Mouse (Mus musculus): ENCODE measurements around the gene Tbc1d9. TPM values are rescaled to one million over a fixed set of nuclear protein-coding genes. Genes with fewer than 3 reads are reported as not detected.

Gene Tbc1d9
- polyA plus RNA-seq, 1 experiment from 2014 or later = 5.0 TPM

DNA sequence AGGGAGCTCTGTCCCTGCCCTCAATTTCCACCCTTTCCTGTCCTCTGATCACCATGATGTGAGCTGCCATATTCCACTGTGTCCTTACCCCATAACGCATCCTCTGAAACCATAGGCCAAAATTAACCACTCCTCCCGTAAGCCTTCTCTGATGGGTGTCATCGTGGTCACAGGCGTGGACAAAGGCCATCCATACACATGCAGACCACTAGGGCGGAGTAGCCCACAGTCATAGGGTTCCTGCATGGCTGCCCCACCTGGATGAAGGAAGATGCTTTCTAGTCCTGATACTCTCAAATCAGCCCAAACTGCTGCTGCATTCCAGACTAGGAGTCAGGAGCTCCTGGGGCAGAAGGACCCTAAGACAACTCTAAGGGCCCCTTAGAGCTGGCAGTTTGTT lies 92.5 kb downstream of the Tbc1d9 start:
- H3K27me3 ChIP-seq (ENCODE audit: control insufficient read depth, insufficient read depth, low read length) = no peaks in the 10 kb centered on the region
- H3K4me1 ChIP-seq (ENCODE audit: control insufficient read depth, insufficient read depth, low read length) = no peaks in the 10 kb centered on the region
- no peak overlapping the region for H3K9ac ChIP-seq (replicated peaks; ENCODE audit: low read depth, low read length)
- no peaks in the 10 kb centered on the region for H3K9me3 ChIP-seq (ENCODE audit: control insufficient read depth, low read depth, low read length)
- H3K27ac ChIP-seq (ENCODE audit: low read length) = no peak overlapping the region
- H3K4me2 ChIP-seq (replicated peaks; ENCODE audit: low read depth, low read length) = no peak overlapping the region
- no peak overlapping the region for H3K4me3 ChIP-seq (ENCODE audit: low read depth, low read length)
- 95% methylated on average over 5 of the region's 5 CpGs for WGBS
- peaks cover 6% of the 10 kb centered on the region; the same call in 1 of the 2 replicates for H3K36me3 ChIP-seq (ENCODE audit: control insufficient read depth, insufficient read depth, low read length)
- no peak for ATAC-seq (ENCODE audit: insufficient number of reproducible peaks, insufficient read depth, low FRiP score, low read depth)

DNA sequence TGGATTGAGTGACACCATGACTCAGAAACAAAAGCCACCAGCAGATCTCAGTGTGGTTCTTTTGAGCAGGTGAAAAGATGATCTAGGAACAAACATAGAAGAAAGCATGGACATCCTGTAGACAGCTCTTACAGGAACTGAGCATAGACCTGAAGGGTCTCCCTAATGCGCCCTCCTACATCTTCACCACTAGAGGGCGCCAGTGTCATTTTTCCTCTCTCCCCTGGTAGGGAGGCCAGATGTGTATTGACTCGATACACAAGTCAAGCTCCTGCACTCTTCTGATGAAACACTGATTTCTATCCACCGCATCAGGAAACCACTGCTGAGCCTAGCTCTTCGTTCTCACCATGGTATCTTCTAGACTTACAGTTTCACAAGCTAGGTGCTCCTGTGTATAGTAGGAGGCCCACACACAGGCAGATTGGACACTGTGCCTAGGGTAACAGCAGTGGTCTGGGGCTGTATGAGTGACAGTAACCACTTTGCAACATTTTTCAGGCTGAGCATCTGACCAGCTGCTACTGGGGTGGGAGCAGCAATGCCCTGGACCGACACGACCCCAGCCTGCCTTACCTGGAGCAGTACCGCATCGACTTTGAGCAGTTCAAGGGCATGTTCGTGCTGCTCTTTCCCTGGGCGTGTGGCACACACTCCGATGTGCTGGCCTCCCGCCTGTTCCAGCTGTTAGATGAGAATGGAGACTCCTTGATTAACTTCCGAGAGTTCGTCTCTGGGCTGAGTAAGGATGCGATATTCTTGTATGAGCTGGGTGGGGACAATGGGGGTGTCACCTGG lies 95.5 kb downstream of the Tbc1d9 start:
- no peaks in the 10 kb centered on the region for H3K9me3 ChIP-seq (ENCODE audit: control insufficient read depth, low read depth, low read length)
- no peak overlapping the region for H3K9ac ChIP-seq (replicated peaks; ENCODE audit: low read depth, low read length)
- H3K4me3 ChIP-seq (ENCODE audit: low read depth, low read length) = no peak overlapping the region
- no peaks in the 10 kb centered on the region for H3K27me3 ChIP-seq (ENCODE audit: control insufficient read depth, insufficient read depth, low read length)
- H3K36me3 ChIP-seq (ENCODE audit: control insufficient read depth, insufficient read depth, low read length) = 0 out of 2 replicates have a peak, but pooled peaks cover 3% of the 10 kb centered on the region
- no peak overlapping the region for H3K27ac ChIP-seq (ENCODE audit: low read length)
- no peak overlapping the region for H3K4me2 ChIP-seq (replicated peaks; ENCODE audit: low read depth, low read length)
- 71% methylated on average over 16 of the region's 16 CpGs for WGBS
- peak; percentile 68; the same call in 1 of the 2 replicates for ATAC-seq (ENCODE audit: insufficient number of reproducible peaks, insufficient read depth, low FRiP score, low read depth)
- no peaks in the 10 kb centered on the region for H3K4me1 ChIP-seq (ENCODE audit: control insufficient read depth, insufficient read depth, low read length)

DNA sequence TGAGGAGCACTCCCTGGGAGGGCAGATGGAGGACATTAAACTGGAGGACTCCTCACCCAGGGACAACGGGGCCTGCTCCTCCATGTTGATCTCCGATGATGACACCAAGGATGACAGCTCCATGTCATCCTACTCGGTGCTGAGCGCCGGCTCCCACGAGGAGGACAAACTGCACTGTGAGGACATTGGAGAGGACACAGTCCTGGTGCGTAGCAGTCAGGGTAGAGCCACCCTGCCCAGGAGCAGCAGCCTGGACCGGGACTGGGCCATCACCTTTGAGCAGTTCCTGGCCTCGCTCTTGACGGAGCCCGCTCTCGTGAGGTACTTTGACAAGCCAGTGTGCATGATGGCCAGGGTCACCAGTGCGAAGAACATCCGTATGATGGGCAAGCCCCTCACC lies 106.0 kb downstream of the Tbc1d9 start:
- ATAC-seq (ENCODE audit: insufficient number of reproducible peaks, insufficient read depth, low FRiP score, low read depth) = no peak
- H3K27ac ChIP-seq (ENCODE audit: low read length) = no peak overlapping the region
- WGBS = 93% methylated on average over 14 of the region's 14 CpGs
- H3K9me3 ChIP-seq (ENCODE audit: control insufficient read depth, low read depth, low read length) = no peaks in the 10 kb centered on the region
- H3K4me3 ChIP-seq (ENCODE audit: low read depth, low read length) = no peak overlapping the region
- H3K4me1 ChIP-seq (ENCODE audit: control insufficient read depth, insufficient read depth, low read length) = no peaks in the 10 kb centered on the region
- peaks cover 8% of the 10 kb centered on the region; the same call in 1 of the 2 replicates for H3K36me3 ChIP-seq (ENCODE audit: control insufficient read depth, insufficient read depth, low read length)
- H3K27me3 ChIP-seq (ENCODE audit: control insufficient read depth, insufficient read depth, low read length) = no peaks in the 10 kb centered on the region
- H3K4me2 ChIP-seq (replicated peaks; ENCODE audit: low read depth, low read length) = no peak overlapping the region
- no peak overlapping the region for H3K9ac ChIP-seq (replicated peaks; ENCODE audit: low read depth, low read length)

DNA sequence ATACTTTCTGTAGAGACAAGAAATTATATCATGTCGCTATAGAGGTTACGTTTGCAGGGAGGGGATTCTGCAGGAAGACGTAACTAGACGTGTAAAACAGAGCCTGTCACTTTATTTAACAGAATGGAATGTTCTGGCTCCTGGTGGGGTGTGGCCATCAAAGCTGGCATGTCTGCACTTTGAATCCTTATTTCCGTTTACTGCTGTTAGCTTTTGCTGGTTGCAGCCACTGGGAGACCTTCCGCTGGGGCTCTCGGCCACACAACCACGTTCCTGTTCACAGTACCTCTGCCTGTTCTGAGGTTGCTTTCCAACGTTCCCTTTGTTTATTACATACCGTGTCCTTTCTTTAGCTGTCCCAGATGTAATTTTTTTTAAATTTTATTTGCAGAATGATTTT lies 107.3 kb downstream of the Tbc1d9 start:
- no peak for ATAC-seq (ENCODE audit: insufficient number of reproducible peaks, insufficient read depth, low FRiP score, low read depth)
- 74% methylated on average over 10 of the region's 10 CpGs for whole genome bisulfite sequencing
- H3K4me3 ChIP-seq (ENCODE audit: low read depth, low read length) = no peak overlapping the region

DNA sequence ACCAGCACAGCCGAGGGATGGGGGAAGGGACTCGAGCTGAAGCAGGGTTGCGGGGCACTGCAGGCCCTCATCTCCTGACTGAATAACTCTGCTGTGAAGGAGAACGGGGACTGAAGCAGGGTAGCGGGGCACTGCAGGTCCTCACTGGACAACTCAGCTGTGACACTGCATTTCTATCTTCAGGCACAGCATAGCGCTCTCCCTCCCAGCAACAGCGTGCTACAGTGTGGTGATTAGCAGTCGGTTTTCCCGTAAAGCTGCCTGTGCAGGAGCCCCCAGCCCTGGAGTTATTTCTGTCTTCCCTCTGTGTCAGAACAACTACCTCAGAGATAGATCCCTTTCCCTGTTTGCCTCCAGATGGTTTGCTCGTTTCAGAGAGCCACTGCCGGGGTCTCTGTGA lies 109.3 kb downstream of the Tbc1d9 start:
- no peaks in the 10 kb centered on the region for H3K27me3 ChIP-seq (ENCODE audit: control insufficient read depth, insufficient read depth, low read length)
- no peak overlapping the region for H3K4me2 ChIP-seq (replicated peaks; ENCODE audit: low read depth, low read length)
- H3K9ac ChIP-seq (replicated peaks; ENCODE audit: low read depth, low read length) = no peak overlapping the region
- H3K4me1 ChIP-seq (ENCODE audit: control insufficient read depth, insufficient read depth, low read length) = no peaks in the 10 kb centered on the region
- peaks cover 8% of the 10 kb centered on the region; the same call in 1 of the 2 replicates for H3K36me3 ChIP-seq (ENCODE audit: control insufficient read depth, insufficient read depth, low read length)
- no peak overlapping the region for H3K27ac ChIP-seq (ENCODE audit: low read length)
- 47% methylated on average over 11 of the region's 11 CpGs for WGBS
- no peaks in the 10 kb centered on the region for H3K9me3 ChIP-seq (ENCODE audit: control insufficient read depth, low read depth, low read length)
- H3K4me3 ChIP-seq (ENCODE audit: low read depth, low read length) = no peak overlapping the region
- no peak for ATAC-seq (ENCODE audit: insufficient number of reproducible peaks, insufficient read depth, low FRiP score, low read depth)

More for the DNA sequence above, 107.3 kb downstream of the Tbc1d9 start:
- Histone ChIP-seq H3K4me1 (ENCODE audit: control insufficient read depth, insufficient read depth, low read length) (no peaks in the 10 kb centered on the region), H3K9ac (replicated peaks; ENCODE audit: low read depth, low read length) (no peak overlapping the region), H3K9me3 (ENCODE audit: control insufficient read depth, low read depth, low read length) (no peaks in the 10 kb centered on the region), H3K27me3 (ENCODE audit: control insufficient read depth, insufficient read depth, low read length) (no peaks in the 10 kb centered on the region), H3K36me3 (ENCODE audit: control insufficient read depth, insufficient read depth, low read length) (peaks cover 8% of the 10 kb centered on the region; the same call in 1 of the 2 replicates), H3K27ac (ENCODE audit: low read length) (no peak overlapping the region), H3K4me2 (replicated peaks; ENCODE audit: low read depth, low read length) (no peak overlapping the region)

DNA sequence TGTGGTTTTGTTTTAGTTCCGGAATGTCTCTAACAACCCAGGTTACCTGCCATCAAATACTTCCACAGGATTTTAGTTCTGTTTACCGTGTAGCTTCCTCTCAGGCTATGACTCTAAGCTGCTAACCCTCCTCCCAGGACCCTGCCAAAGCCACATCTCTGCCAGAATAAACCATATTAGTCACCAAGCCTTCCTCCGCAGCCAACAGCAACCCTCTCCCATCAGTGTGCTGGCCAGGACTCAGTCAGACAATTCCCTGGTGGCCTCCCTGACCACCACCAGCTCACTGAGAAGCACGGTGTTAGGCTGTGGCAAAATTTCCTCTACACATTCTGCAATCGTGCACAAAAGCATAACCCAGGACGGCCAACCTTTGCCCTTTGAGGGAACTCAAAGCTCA lies 113.3 kb downstream of the Tbc1d9 start:
- no peaks in the 10 kb centered on the region for H3K4me1 ChIP-seq (ENCODE audit: control insufficient read depth, insufficient read depth, low read length)
- no peaks in the 10 kb centered on the region for H3K36me3 ChIP-seq (ENCODE audit: control insufficient read depth, insufficient read depth, low read length)
- H3K4me2 ChIP-seq (replicated peaks; ENCODE audit: low read depth, low read length) = no peak overlapping the region
- no peak overlapping the region for H3K9ac ChIP-seq (replicated peaks; ENCODE audit: low read depth, low read length)
- 82% methylated on average over 6 of the region's 6 CpGs for WGBS
- no peak for ATAC-seq (ENCODE audit: insufficient number of reproducible peaks, insufficient read depth, low FRiP score, low read depth)
- H3K9me3 ChIP-seq (ENCODE audit: control insufficient read depth, low read depth, low read length) = no peaks in the 10 kb centered on the region
- H3K4me3 ChIP-seq (ENCODE audit: low read depth, low read length) = no peak overlapping the region
- no peak overlapping the region for H3K27ac ChIP-seq (ENCODE audit: low read length)
- no peaks in the 10 kb centered on the region for H3K27me3 ChIP-seq (ENCODE audit: control insufficient read depth, insufficient read depth, low read length)

DNA sequence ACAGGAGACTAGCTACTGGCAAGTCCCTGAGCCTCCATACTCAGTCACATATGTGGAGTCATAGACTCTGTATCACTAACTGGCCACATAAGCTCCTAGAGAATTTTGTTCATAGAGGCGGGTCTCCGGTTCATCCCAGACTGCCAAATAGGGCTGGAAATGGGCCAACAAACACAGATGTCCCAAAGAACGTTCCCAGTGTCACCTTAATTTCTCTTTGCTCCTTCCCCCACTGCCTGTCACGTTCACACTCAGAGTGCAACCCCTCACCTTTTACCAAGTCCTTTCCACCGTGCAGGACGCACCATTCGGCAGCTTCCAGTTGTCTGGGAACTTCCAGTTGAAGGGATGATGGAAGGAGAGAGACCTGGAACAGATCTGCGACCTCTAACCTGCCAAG lies 120.2 kb downstream of the Tbc1d9 start:
- 0 out of 2 replicates have a peak, but pooled peaks cover 4% of the 10 kb centered on the region for H3K4me1 ChIP-seq (ENCODE audit: control insufficient read depth, insufficient read depth, low read length)
- H3K4me2 ChIP-seq (replicated peaks; ENCODE audit: low read depth, low read length) = no peak overlapping the region
- H3K27me3 ChIP-seq (ENCODE audit: control insufficient read depth, insufficient read depth, low read length) = no peaks in the 10 kb centered on the region
- no peaks in the 10 kb centered on the region for H3K9me3 ChIP-seq (ENCODE audit: control insufficient read depth, low read depth, low read length)
- no peak overlapping the region for H3K27ac ChIP-seq (ENCODE audit: low read length)
- no peak for ATAC-seq (ENCODE audit: insufficient number of reproducible peaks, insufficient read depth, low FRiP score, low read depth)
- no peak overlapping the region for H3K9ac ChIP-seq (replicated peaks; ENCODE audit: low read depth, low read length)
- no peaks in the 10 kb centered on the region for H3K36me3 ChIP-seq (ENCODE audit: control insufficient read depth, insufficient read depth, low read length)
- no peak overlapping the region for H3K4me3 ChIP-seq (ENCODE audit: low read depth, low read length)
- 80% methylated on average over 8 of the region's 8 CpGs for WGBS

DNA sequence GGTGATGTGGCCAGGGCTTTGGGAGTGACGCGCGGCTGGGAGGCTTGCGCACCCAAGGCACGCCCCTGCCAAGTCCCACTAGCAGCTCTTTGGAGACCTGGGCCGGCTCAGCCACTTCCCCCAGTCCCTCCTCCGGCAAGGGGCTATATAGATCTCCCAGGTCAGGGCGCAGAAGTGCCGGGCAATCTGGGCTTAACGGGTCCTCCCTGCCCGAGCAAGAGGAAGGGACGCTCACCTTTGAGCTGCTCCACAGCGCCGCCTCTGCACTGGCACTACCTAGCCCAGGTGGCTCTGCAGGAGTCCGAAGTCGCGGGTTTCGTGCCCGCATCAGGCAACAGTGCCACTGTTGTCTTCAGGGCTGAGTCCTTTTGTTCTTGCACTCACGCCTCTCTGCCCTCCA lies 125.0 kb downstream of the Tbc1d9 start, which contains the start of gene Ucp1:
TSS of gene Ucp1 (plus strand) at position 177 of the 400 bp plus-strand sequence.
- 2% methylated on average over 19 of the region's 20 CpGs for WGBS
- ATAC-seq (ENCODE audit: insufficient number of reproducible peaks, insufficient read depth, low FRiP score, low read depth) = no peak
- Histone ChIP-seq H3K9ac (replicated peaks; ENCODE audit: low read depth, low read length) (no peak within 1 kb of the TSS), H3K4me3 (ENCODE audit: low read depth, low read length) (peak within 1 kb of the TSS; percentile 23; the same call in 1 of the 2 replicates), H3K27me3 (ENCODE audit: control insufficient read depth, insufficient read depth, low read length) (no peaks in the 10 kb centered on the region), H3K36me3 (ENCODE audit: control insufficient read depth, insufficient read depth, low read length) (no peaks in the 10 kb centered on the region), H3K9me3 (ENCODE audit: control insufficient read depth, low read depth, low read length) (no peaks in the 10 kb centered on the region), H3K27ac (ENCODE audit: low read length) (no peak within 1 kb of the TSS), H3K4me2 (replicated peaks; ENCODE audit: low read depth, low read length) (peak within 1 kb of the TSS; percentile 50), H3K4me1 (ENCODE audit: control insufficient read depth, insufficient read depth, low read length) (0 out of 2 replicates have a peak, but pooled peaks cover 4% of the 10 kb centered on the region)

Data from stomach, embryonic 14.5 days (tissue).